Mouse (Mus musculus): ENCODE data around the gene Epn1.
A peak's percentile ranks its signal among the peaks of the same experiment; 100 is the strongest.

The Epn1 gene

GRCm38 (mm10) chr7:5080010-5080751 is at the start of gene Epn1:
Epn1 (plus strand) TSS chr7:5080235.
- DNase-seq, result peak; percentile 97

DNA sequence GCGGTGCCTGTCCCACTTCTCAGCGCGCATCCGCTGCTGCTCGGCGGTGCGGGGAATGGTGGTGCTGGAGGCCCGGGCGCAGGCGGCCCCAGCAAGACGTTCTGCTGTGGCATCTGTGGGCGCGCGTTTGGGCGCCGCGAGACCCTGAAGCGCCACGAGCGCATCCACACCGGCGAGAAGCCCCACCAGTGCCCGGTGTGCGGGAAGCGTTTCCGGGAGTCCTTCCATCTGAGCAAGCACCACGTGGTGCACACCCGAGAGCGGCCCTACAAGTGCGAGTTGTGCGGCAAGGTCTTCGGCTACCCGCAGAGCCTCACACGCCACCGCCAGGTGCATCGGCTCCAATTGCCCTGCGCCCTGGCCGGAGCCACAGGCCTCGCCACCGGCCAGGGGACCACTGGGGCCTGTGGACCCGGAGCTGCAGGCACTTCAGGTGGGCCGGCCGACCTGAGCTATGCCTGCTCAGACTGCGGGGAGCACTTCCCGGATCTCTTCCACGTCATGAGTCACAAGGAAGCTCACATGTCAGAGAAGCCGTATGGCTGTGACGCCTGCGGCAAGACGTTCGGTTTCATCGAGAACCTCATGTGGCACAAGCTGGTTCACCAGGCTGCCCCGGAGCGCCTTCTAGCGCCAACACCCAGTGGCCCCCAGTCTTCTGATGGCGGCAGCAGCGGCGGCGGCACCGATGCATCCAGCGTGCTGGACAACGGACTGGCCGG is 49.3 kb upstream of the Epn1 start:
- DNase-seq, result no peak

GRCm38 (mm10) chr7:5031496-5031895 is 48.5 kb upstream of the Epn1 start:
- no peak for DNase-seq

DNA sequence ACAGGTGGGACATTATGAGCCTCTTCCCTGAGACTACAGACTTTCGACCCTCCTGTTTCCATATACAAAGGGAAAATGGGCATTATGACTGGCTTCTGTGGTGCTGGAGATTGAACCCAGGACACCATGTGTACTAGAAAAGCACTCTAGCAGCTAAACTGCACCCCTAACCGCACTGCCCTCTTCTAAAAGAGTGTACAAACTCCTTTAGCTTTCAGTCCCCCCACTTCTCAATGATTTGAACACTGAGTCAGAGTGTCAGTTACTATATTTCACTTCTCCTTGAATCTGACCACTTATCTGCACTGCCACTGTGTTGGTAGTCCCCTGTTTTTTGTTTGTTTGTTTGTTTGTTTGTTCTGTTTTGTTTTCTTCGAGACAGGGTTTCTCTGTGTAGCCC is 46.2 kb upstream of the Epn1 start, which contains the start of gene 4632433K11Rik:
Gene 4632433K11Rik, plus strand, starts transcription at position 301 of the 400 bp plus-strand sequence.
- DNase-seq, result no peak

DNA sequence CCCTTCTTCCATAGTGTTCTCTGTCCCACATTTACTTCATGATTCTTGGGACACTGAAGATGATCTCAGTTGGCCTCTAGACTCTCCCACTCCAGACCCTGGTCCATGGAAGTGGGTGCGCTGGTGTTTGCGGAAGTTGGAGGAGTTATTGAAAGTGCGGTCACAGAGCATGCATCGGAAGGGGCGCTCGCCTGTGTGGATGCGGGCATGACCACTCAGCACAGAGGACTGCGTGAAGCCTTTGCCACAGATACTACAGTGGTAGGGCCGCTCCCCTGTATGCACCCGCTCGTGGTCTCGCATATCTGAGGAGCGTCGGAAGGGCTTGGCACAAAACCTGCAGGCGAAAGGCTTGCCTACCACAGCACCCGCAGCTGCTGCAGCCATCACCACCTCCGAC is 44.4 kb upstream of the Epn1 start:
- DNase-seq, result no peak

DNA sequence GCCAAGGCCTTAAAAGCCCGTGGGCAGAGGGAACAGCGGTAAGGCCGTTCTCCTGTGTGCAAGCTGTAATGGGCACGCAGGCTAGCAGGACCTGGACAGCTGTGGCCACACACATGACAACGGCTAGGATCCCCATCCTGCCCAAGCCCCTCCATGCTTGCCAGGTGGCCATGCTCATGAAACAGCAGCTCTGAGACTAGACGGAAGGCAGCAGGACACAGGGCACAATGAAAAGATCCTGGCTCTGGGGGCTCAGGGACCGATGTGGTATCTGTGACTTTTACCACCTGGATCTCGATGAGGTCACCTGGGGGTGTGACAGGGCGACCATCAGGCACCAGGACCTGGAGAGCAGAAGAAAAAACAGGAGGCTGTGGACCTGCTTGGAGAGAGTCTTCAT is 43.9 kb upstream of the Epn1 start:
- DNase-seq, result no peak

- no peak for DNase-seq
Observed at GRCm38 (mm10) chr7:5037026-5037425, 43.0 kb upstream of the Epn1 start.

GRCm38 (mm10) chr7:5037467-5037866 is 42.6 kb upstream of the Epn1 start:
- no peak for DNase-seq

DNA sequence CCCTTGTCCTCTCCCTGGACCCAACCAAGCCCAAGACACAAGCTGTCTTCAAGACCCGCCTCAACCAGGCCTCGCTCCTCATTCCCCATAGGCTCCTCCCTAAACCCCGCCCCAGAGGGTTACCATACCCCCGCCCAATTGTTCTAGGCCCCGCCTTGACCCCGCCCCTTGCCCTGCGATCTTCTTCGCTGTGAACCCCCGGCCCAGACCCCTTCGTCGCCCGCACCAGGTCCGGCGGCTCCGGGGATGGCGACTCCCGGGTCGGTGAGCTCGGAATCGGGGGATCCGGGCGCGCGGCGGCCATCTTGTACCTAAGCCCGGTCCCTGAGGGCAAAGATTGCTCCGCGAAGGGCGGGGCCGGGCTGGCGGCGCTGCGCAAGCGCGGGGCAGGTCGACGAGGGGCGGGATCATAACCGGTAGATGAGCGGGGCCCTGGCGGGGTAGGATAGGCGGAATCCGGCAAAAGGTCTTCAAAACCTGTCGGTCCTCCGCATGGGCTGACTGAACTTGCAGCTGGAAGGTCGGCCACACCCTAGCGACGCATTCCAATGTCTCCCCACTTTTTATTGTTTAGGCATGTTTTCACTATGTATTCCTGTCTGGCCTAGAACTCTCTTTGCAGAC is 41.8 kb upstream of the Epn1 start, which contains the start of gene Zfp784:
Gene Zfp784, minus strand, starts transcription at position 338 of the 624 bp plus-strand sequence.
- peak; percentile 94 for DNase-seq

- DNase-seq, result no peak
Observed at GRCm38 (mm10) chr7:5038940-5039339, 41.1 kb upstream of the Epn1 start.

DNA sequence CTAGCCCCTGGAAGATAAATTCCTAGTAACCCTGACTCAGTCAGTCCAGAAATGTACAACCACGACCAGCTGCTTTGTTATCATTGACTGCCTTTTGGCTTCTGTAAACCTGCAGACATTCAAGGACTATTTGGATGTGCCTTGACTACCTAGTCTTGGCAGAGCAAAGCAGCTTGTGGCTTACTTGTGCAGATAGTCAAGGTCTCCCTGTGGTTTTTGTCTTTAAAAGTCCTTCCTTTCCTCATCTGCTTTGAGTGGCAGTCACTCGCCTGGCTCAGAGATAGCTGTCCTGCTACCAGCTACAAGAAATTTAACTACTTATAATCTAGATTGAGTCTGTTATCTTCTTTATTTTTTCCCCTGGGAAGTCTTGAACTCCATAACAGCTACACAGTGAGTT is 35.1 kb upstream of the Epn1 start:
- DNase-seq, result no peak

DNA sequence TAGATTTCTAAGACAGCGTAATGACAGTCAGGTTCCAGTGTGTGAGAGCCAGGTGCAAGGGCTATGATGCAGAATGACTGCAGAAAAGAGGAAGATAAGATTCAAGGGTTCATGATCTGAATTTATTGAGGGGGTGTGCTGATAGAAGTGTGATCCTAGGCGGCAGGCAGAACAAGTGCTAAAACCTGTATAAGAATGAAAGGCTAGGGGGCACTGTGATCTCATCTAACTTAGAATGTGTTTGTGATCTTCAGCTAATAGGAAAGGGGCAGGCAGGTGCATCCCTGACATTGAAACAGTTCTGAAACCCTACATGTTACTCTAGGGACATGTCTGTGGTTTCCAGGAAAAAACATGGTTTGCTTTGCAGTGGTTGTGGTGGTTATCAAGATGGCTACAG is 33.9 kb upstream of the Epn1 start:
- DNase-seq, result no peak

- DNase-seq, result peak; percentile 80
Observed at GRCm38 (mm10) chr7:5047313-5047712, 32.7 kb upstream of the Epn1 start.

GRCm38 (mm10) chr7:5051193-5052192 is 28.5 kb upstream of the Epn1 start, which contains the start of gene Zfp580:
Zfp580 (plus strand) TSS chr7:5051538.
- peak; percentile 74 for DNase-seq

DNA sequence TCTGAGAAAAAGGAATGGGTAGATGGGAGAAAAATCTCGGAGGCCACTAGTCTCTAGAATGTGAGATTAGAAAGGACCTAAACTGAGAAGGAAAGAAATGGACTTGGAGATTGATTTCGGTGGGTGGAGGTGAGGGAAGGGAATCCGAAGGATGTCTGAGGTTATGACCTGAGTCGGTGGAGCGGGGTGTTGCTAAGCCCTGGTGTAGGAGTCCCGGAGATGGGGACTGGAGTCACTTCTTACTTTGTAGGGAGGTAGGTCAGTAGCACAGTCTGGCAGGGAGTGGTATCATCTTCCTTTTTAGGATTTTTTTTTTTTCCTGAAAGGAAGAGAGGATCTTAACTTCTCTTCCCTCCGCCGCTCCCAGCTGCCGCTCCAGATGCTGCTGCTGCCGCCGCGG is 27.6 kb upstream of the Epn1 start:
- DNase-seq, result no peak

- DNase-seq, result no peak
Observed at GRCm38 (mm10) chr7:5052931-5053343, 27.1 kb upstream of the Epn1 start.

GRCm38 (mm10) chr7:5053456-5054179 is 26.4 kb upstream of the Epn1 start:
- no peak for DNase-seq

GRCm38 (mm10) chr7:5056651-5057263 is 23.3 kb upstream of the Epn1 start:
- DNase-seq, result no peak

DNA sequence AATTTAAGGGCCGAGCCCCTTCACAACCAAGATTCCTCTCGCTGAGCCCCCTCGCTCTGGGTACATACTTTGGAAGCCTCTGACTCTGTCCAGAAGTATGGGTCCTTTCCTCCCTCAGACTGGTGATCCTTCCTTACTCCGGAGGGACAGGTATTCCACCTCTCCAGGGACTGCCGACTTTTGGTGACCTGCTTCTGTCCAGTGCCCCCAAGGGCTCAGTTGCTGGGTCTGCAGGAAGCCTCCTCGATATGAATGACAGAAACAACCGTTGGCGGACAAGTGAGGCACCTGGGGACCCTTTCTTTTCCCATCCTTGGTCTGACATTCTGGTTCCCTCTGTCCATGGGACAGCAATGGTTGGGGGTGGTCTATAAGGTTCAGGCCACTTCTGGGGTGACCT is 22.7 kb upstream of the Epn1 start:
- DNase-seq, result no peak

DNA sequence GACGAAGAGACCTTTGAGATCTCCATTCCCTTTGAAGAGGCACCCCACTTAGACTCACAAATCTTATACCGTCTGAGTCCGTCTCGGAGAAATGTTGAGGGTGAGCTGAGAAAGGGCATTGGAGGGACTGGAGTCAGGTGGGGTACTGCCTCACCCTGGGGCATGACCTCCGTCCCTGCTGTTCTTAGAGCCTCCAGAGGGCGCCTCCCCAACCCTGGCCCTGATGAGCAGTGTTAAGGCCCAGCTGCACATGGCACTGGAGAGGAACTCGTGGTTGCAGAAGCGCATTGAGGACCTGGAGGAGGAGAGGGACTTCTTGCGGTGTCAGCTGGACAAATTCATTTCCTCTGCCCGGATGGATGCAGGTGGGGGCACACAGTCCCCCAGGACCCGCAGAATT is 22.2 kb upstream of the Epn1 start:
- no peak for DNase-seq

DNA sequence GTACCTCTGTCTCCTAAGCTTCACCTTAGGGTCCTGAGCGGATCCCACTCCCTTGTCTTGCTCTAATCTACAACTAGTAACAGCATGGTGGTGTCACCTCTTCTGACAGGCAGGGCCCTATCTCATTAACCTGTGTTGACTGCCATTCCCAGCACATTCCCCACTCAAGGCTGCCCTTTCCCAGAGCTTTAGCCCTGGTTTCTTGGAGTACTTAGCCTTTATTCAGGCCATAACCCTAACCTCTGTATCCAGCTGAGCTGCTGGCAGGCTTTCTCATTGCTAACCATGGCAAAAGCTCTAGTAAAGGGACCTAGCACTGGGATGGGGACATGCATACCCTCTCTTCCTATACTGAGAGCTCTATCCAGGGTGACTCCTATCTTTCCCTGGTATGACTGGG is 21.4 kb upstream of the Epn1 start:
- DNase-seq, result no peak
